Mouse (Mus musculus): Measurements from ENCODE around the gene Ephx1.

Gene Ephx1

DNA sequence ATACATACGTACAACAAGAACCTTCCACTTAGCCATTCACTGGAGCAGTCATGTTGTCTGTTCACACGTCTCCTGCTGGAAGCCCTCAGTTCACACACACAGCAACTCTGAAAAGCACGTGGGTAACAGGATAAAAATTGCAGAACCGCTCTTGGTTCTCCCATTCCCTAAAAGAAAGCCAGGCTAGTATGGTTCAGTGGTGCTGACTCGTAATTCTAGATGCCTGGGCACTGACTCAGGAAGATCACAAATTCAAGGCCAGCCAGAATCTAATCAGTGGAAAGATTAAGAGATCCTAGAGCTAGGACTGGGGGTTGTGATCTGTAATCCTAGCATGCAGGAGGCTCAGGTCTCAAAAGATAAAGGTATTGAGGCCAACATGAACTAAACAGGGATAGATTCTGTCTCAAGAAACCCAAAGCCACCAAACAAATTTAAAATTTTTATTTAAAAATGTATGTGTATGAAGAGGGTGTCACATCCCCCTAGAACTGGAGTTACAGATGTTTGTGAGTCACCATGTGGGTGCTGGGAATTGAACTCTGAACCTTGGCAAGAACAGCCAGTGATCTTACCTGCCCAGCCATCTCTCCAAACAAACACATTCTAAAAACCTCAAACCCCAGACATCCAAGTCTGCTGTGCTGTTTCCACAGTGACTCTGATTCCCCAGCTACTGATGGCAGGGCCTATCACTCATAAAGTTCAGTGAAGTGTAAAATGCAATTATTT is at the start of gene Ephx1:
Gene Ephx1 (minus strand): TSS at position 149 of the 732 bp plus-strand sequence.
- in situ Hi-C loops (cut with MboI): no loop called here

GRCm38 (mm10) chr1:181069671-181070070 is 49.0 kb upstream of the Ephx1 start:
- in situ Hi-C loops (cut with MboI): no loop called here

DNA sequence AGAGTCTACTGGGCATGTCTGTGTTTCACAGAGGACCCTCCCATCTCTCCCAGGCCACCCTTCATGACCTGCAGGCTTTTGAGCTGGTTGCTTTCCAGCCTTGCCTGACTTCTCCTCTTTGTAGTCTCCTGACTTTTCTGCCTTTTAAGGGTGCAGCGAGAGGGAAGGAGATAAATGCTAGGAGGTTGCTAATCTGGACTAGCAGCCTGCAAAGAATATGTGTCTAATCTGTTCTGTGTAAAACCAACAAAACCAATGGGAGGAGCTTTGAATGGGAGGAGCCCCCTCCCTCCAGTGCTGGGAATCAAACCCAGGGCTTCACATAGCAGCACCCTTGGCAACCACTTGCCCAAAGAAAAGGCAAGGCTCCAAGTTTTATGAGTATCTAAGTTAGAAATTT is 47.6 kb upstream of the Ephx1 start:
- in situ Hi-C loops (cut with MboI): no loop called here

DNA sequence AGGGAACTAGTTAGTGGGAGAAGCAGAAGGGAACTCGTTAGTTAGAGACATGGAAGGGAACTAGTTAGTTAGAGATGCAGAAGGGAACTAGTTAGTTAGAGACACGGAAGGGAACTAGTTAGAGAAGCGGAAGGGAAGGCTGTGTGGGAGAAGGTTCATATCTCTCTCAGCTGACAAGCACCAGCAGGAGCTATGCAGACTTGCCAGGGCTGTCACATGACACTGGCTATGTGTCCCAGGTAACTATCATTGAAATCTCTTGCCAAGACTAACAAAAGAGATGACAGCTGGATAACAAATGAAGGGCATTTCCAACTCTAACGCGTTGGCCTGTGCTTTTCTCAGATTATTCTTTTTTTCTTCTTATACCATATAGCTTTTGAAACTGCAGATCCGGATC is 43.9 kb upstream of the Ephx1 start:
- in situ Hi-C loops (cut with MboI): no loop called here

DNA sequence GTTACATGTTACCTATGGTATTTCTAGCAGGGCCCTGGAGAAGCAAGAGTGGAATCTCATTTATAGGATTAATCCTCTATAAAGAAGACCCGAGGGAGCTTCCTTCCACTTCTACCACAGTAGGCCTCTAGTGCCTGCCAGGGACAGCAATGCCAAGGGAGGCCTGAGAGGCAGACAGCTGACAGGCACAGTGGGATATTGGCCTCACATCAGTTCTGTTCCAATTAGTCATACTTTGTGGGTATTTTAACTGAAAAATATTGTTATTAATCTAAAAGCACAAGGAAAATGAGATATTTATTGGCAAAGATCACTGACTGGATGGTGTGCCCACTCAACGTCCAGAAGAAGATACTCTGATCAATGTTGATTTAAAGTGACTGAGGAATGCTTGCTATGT is 43.3 kb upstream of the Ephx1 start:
- in situ Hi-C loops (cut with MboI): no loop called here

GRCm38 (mm10) chr1:181061784-181062485 is 41.2 kb upstream of the Ephx1 start:
- in situ Hi-C loops (cut with MboI): no loop called here

- in situ Hi-C loops (cut with MboI): no loop called here
Measured at GRCm38 (mm10) chr1:181052898-181053297, 32.2 kb upstream of the Ephx1 start.

DNA sequence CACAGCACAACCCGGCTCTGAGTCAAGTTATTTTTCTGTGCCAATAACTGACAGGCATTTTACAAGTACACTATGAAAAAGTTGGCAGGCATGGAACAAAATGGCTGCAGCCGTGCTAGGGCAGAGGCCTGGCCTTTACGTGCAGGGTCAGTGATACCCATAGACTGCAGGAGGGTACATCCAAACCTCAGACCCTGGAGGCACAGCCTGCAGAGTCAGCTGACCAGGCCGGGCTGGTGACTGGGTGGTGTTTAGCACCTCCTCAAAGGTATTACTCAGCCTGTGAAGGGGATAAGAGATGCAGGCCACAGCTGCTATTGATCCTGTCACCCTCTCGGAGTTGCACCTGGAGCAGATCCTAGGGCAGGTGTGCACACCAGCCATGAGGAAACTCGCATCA is 30.2 kb upstream of the Ephx1 start, which contains the start of gene 9130409I23Rik:
Gene 9130409I23Rik (plus strand): TSS at position 301 of the 400 bp plus-strand sequence.
- in situ Hi-C loops (cut with MboI): no loop called here

GRCm38 (mm10) chr1:181049328-181049842 is 28.7 kb upstream of the Ephx1 start:
- in situ Hi-C loops (cut with MboI): no loop called here

DNA sequence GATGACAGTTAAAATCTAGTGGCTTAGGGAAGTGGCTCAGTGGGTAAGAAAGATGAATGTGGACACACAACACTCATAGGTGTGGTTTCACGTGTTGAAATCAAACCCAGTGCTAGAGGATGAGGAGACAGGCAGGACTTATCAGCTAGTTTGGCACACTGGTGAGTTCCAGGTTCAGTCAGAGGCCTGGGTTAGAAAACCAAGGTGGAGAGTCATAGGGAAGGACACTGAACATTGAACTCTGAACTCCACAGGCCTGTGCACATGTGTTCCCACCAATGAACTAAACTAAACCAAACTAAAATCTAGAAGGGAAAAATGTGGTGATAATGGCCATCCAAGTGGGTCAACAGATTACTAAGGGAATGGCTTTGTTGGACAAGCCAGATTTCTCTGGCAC is 26.8 kb upstream of the Ephx1 start:
- in situ Hi-C loops (cut with MboI): no loop called here

GRCm38 (mm10) chr1:181039652-181040051 is 18.9 kb upstream of the Ephx1 start:
- in situ Hi-C loops (cut with MboI): loop anchor here (5.0 kb wide), 1 partner anchor 47 kb away; no protein-coding TSS in a partner anchor

DNA sequence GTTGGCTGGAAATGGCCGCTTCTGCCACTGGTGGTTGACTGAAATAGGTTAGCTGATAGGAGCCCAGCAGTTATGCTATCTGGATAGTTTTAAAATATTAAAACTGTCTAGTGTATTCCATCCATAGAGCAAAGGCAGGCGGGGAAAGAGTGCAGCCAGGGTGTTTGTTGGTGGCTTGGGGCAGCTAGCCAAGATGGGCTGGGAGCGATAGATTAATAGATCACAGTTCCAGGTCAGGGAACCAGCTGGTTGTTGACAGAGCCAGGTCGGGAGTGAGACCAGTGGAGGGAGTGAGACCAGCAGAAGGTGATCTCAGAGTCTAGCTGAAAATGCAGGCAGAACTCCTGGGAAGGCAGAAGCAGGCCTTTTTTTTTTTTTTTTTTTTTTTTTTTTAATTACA is 16.9 kb upstream of the Ephx1 start:
- in situ Hi-C loops (cut with MboI): loop anchor here (5.0 kb wide), 1 partner anchor 45 kb away; no protein-coding TSS in a partner anchor

DNA sequence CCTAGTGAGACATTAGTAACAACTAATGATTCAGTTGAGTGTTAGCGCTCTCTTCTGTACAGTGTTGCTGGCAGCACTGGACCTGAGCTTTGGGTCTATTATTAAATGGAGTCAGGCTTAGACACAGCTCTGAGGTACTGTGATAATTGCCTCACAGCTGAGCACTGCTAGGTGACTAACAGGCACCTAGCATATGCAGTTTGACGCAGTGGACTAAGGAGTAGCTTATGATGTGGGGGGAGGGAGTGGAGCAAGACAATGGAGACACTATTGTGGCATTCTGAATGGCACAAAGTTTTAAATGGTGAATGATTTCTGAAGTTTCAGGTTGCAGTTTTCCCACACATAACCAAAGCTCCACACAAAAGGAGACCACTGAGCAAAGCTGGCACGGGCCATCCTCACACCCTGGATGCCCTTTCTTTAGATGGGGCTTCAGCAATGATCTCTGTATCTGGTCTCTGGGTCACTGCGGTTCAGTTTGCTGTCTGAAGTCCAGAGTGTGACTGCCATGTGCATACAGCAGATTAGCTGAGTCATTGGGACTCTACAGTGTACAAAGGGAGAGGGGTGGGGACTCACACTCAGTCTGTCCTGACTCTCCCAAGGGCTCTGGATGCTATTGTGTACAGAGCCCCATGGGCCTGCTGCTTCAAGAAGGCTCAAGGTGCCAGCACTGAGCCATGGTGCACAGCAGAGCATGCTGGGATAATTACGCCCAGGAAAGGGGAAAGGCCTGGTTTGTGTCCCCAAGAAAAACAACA is 14.5 kb upstream of the Ephx1 start:
- in situ Hi-C loops (cut with MboI): loop anchor here (5.0 kb wide), 1 partner anchor 43 kb away; no protein-coding TSS in a partner anchor

- in situ Hi-C loops (cut with MboI): no loop called here
Measured at GRCm38 (mm10) chr1:181022265-181022664, 1.6 kb upstream of the Ephx1 start.

- in situ Hi-C loops (cut with MboI): no loop called here
Measured at GRCm38 (mm10) chr1:181021488-181021865, 773 bp upstream of the Ephx1 start.

DNA sequence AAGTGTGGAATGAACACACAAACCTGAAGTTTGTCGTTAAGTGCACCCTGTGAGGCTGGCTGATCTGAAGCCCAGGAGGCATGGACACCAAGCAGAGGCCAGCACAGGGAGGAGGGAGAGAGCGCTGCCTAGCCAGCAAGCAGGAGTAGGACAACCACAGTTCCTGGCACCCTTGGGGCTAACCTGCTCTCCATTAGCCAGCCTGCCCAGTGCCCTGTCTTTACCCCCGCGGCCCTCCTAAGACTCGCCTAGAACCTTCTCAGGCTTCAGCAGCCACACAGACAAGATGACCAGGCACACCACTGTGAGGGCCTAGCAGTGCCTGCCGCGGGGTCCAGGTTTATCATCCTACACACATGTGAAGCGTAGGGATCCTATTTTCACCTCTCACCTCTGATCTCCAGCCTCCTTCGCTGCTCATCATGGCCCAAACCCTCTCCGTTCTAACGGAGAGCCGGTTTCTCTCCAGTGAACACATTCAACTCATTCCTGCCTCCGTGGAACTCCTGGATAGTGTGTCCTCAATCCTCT is 2.7 kb downstream of the Ephx1 start:
- in situ Hi-C loops (cut with MboI): no loop called here

- in situ Hi-C loops (cut with MboI): no loop called here
Measured at GRCm38 (mm10) chr1:181017212-181017711, 3.4 kb downstream of the Ephx1 start.

DNA sequence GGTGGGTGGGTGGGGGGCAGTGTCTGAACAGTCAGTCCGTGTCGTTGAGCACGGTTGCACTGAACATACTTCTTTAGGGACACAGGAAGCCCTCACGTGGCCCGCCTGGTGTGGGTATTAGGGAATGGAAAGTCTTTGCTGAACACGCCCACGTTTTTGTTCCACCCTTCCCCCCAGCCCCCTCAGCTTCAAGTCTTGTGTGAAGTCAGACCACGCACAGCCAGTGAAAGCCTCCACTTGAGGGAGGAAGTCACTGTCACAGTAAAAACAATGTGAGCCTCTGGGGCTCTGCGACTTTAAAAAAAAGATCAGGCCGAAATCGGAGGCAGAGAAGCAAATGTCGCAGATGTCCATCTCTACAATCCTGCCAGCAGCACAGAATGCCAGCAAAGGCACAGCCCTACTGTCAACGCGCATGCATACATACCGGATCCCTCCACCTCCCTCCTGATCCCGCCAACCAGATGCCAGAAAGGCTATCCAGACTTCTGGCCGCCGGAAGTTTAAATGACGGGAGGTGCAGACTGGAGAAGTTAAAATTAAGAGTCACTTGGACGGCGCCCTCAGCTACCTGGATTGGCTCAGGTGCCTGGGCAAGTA is 4.1 kb downstream of the Ephx1 start:
- in situ Hi-C loops (cut with MboI): no loop called here

- in situ Hi-C loops (cut with MboI): no loop called here
Measured at GRCm38 (mm10) chr1:181016045-181016444, 4.7 kb downstream of the Ephx1 start.

GRCm38 (mm10) chr1:181015558-181015957 is 5.1 kb downstream of the Ephx1 start:
- in situ Hi-C loops (cut with MboI): no loop called here

All from mature B cell (primary cell).